Mouse (Mus musculus) limb, embryonic 10.5 days (tissue): Measurements from ENCODE around the gene Nhlrc2. TPM values are rescaled to one million over a fixed set of nuclear protein-coding genes. Genes with fewer than 3 reads are reported as not detected.

Experiments used
- DNase-seq: peaks from one replicate; pipeline ENCODE4 v3.0.0-alpha.2; 2017; ENCODE audit warnings: low spot score
- H3K27ac ChIP-seq: fragments of 300-500 bp; sonication (generic); 2 replicates; pipeline ENCODE4 v1.5.1; 2016; ENCODE audit warnings: mild to moderate bottlenecking
- H3K27me3 ChIP-seq: fragments of 300-500 bp; sonication (generic); 2 replicates; pipeline ENCODE4 v1.6.1; 2016; ENCODE audit warnings: low read depth, mild to moderate bottlenecking; ENCODE audit not compliant: poor library complexity, severe bottlenecking
- H3K36me3 ChIP-seq: fragments of 300-500 bp; sonication (generic); 2 replicates; pipeline ENCODE4 v1.6.1; 2016; ENCODE audit warnings: mild to moderate bottlenecking, moderate library complexity
- H3K4me1 ChIP-seq: fragments of 300-500 bp; sonication (generic); 2 replicates; pipeline ENCODE4 v1.6.1; 2016
- H3K4me3 ChIP-seq: fragments of 300-500 bp; sonication (generic); 2 replicates; pipeline ENCODE4 v1.5.1; 2016; ENCODE audit warnings: mild to moderate bottlenecking, moderate library complexity
- H3K9me3 ChIP-seq: fragments of 300-500 bp; sonication (generic); replicated peaks from 2 replicates; pipeline ENCODE4 v1.6.1; 2016; ENCODE audit warnings: mild to moderate bottlenecking
- WGBS: fragments of 180-500 bp; shearing (Covaris S2); methylation state at CpG from one replicate; pipeline ENCODE4 v1.1.7; 2016; 5-methylcytosine and 5-hydroxymethylcytosine counted together
- polyA plus RNA-seq: library from polyadenylated mRNA; unstranded; fragments of >200 nt; fragmentation: Nextera tagmentation; extraction: Ambion mirVana; gene quantifications from 2 replicates; pipeline ENCODE4 v1.2.1, GENCODE M21; 2016

The Nhlrc2 gene
- polyA plus RNA-seq, 1 experiment from 2014 or later, result 16.6 TPM

GRCm38 (mm10) chr19:56647451-56648120, 99.5 kb downstream of the Nhlrc2 start:
- Histone ChIP-seq H3K9me3 (no peaks in the 10 kb centered on the region), H3K36me3 (no peaks in the 10 kb centered on the region), H3K4me1 (peaks cover 15% of the 10 kb centered on the region), H3K27me3 (no peaks in the 10 kb centered on the region), H3K4me3 (no peak overlapping the region), H3K27ac (no peak overlapping the region)
- no peak for DNase-seq
- 95% methylated on average over 7 of the region's 7 CpGs for WGBS

DNA sequence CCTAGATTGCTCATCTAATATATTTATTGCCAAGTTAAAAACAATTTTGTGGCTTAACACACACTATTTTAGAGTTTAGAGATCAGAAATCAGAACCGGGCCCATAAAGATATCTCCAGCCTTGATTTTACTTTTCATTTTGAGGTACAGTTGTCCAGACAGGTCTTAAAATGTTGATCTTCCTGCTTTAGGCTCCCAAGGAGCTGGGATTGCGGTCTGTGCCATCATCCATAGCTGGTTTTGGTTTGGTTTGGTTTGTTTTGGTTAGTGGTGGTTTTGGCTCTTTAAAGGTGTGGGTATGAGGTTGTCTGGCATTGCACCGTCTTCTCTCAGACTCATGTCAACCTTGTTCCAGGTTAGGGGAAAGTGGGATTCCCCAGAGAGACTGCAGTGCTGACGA, 103.2 kb downstream of the Nhlrc2 start:
- no peak for DNase-seq
- no peaks in the 10 kb centered on the region for H3K9me3 ChIP-seq
- no peak overlapping the region for H3K4me3 ChIP-seq
- H3K36me3 ChIP-seq, result no peaks in the 10 kb centered on the region
- H3K4me1 ChIP-seq, result peaks cover 22% of the 10 kb centered on the region
- no peak overlapping the region for H3K27ac ChIP-seq
- 88% methylated on average over 4 of the region's 4 CpGs for WGBS
- H3K27me3 ChIP-seq, result no peaks in the 10 kb centered on the region

DNA sequence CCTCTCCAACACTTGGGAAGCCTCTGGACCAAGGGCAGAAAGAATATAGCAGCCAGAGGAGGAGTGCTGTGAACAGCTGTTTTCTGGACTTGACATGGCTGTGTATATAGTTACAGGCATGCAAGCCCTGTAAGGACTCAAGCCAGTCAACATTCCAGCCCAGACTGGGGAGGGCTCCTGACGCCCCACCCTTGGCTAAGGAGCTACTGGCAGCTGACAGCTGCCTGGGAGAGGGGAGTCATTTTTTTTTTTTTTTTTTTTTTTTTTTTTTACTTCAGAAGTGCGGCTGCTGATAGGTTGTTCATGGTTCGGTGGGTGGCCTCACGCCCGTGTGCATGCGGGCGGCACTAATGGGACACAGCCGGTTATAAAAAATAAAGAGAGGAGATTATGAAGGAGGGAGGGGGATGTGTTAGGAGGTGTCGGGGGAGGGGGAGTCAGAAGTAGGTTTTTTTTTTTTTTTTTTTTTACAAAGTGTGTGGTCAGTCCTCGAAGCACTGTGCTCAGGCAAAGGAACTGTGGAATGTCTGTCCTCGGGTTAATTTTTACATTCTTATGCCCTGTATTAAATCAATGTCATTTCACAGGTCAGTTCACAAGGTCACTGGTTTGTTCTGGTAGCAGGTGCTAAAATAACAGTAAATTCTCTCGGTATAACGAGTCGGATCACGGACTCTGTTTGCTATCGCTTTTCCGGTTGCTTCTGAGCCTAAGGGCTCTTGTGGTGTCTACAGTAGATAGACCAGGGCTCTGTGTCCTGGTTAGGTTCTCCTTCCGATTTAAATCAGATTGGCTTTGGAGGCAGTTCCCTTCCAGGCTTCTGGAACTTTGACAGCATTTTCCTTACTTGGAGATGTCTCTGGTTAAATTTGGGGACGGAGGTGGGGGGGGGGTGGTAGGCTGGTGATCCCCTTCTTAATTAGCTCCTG, 104.2 kb downstream of the Nhlrc2 start:
- H3K4me3 ChIP-seq, result peak overlapping the region; percentile 26; the same call in 1 of the 2 replicates
- no peaks in the 10 kb centered on the region for H3K9me3 ChIP-seq
- peaks cover 22% of the 10 kb centered on the region for H3K4me1 ChIP-seq
- DNase-seq, result peak; percentile 51
- WGBS, result 37% methylated on average over 19 of the region's 19 CpGs
- no peaks in the 10 kb centered on the region for H3K36me3 ChIP-seq
- no peak overlapping the region for H3K27ac ChIP-seq
- 0 out of 2 replicates have a peak, but pooled peaks cover 4% of the 10 kb centered on the region for H3K27me3 ChIP-seq

Other genes with a start within 250 kb of the Nhlrc2 start
- 0.09 TPM in 1 of 2 replicates, not detected in the other for gene Nrap, start 158.2 kb upstream of the Nhlrc2 start, polyA plus RNA-seq
- 19.3 and 24.5 TPM in 2 replicates for gene Casp7, start 151.1 kb upstream of the Nhlrc2 start, polyA plus RNA-seq
- gene Plekhs1, start 86.6 kb upstream of the Nhlrc2 start, polyA plus RNA-seq, result 0.10 and 0.21 TPM in 2 replicates
- gene Dclre1a, start within 50 bp of the Nhlrc2 start, polyA plus RNA-seq, result 17.1 and 20.9 TPM in 2 replicates
- gene Adrb1, start 173.9 kb downstream of the Nhlrc2 start, polyA plus RNA-seq, result 0.16 TPM in 1 of 2 replicates, not detected in the other